Mouse (Mus musculus) heart, adult 9 months (tissue): Measurements from ENCODE around the gene 7530416G11Rik.

Experiments
- DNase-seq, 2 experiments: peaks; one replicate each; pipeline ENCODE4 v3.0.0; 2022; ENCODE audit warnings: low spot score in 2 of 2

7530416G11Rik gene

GRCm38 (mm10) chr15:85503127-85503526 lies at the start of gene 7530416G11Rik:
Gene 7530416G11Rik (minus strand): TSS chr15:85503227.
- DNase-seq, result no peak

- DNase-seq, result no peak
Measured at GRCm38 (mm10) chr15:85546500-85546899, 43.5 kb upstream of the 7530416G11Rik start.

GRCm38 (mm10) chr15:85545369-85545768 lies 42.3 kb upstream of the 7530416G11Rik start:
- DNase-seq, result no peak

- DNase-seq, result no peak
Measured at GRCm38 (mm10) chr15:85538170-85538569, 35.1 kb upstream of the 7530416G11Rik start.

- DNase-seq, result no peak
Measured at GRCm38 (mm10) chr15:85537151-85537550, 34.1 kb upstream of the 7530416G11Rik start.

- no peak for DNase-seq
Measured at GRCm38 (mm10) chr15:85534646-85535045, 31.6 kb upstream of the 7530416G11Rik start.

GRCm38 (mm10) chr15:85534215-85534614 lies 31.2 kb upstream of the 7530416G11Rik start:
- DNase-seq, result no peak

GRCm38 (mm10) chr15:85532063-85532462 lies 29.0 kb upstream of the 7530416G11Rik start:
- DNase-seq, result no peak

GRCm38 (mm10) chr15:85529911-85530310 lies 26.9 kb upstream of the 7530416G11Rik start:
- DNase-seq, result no peak

GRCm38 (mm10) chr15:85524404-85524950 lies 21.4 kb upstream of the 7530416G11Rik start:
- no peak for DNase-seq

- peak; percentile 66 to 71 for DNase-seq
Measured at GRCm38 (mm10) chr15:85523173-85523991, 20.4 kb upstream of the 7530416G11Rik start.

- no peak for DNase-seq
Measured at GRCm38 (mm10) chr15:85519438-85519837, 16.4 kb upstream of the 7530416G11Rik start.

- DNase-seq, result no peak
Measured at GRCm38 (mm10) chr15:85507370-85508014, 4.5 kb upstream of the 7530416G11Rik start.

- no peak for DNase-seq
Measured at GRCm38 (mm10) chr15:85506680-85507079, 3.7 kb upstream of the 7530416G11Rik start.

- DNase-seq, result no peak
Measured at GRCm38 (mm10) chr15:85505118-85505925, 2.3 kb upstream of the 7530416G11Rik start.

GRCm38 (mm10) chr15:85500267-85500666 lies 2.8 kb downstream of the 7530416G11Rik start:
- no peak for DNase-seq

- no peak for DNase-seq
Measured at GRCm38 (mm10) chr15:85497981-85498475, 5.0 kb downstream of the 7530416G11Rik start.

- DNase-seq, result no peak
Measured at GRCm38 (mm10) chr15:85497548-85497947, 5.5 kb downstream of the 7530416G11Rik start.

- DNase-seq, result no peak
Measured at GRCm38 (mm10) chr15:85494163-85494621, 8.8 kb downstream of the 7530416G11Rik start.

- DNase-seq, result no peak
Measured at GRCm38 (mm10) chr15:85489751-85490150, 13.3 kb downstream of the 7530416G11Rik start.

- no peak for DNase-seq
Measured at GRCm38 (mm10) chr15:85488900-85489299, 14.1 kb downstream of the 7530416G11Rik start.

GRCm38 (mm10) chr15:85480630-85481029 lies 22.4 kb downstream of the 7530416G11Rik start:
- no peak for DNase-seq
